Comparison of ENCODE assay signal across 12 mouse cellular contexts in the genomic region with DNA sequence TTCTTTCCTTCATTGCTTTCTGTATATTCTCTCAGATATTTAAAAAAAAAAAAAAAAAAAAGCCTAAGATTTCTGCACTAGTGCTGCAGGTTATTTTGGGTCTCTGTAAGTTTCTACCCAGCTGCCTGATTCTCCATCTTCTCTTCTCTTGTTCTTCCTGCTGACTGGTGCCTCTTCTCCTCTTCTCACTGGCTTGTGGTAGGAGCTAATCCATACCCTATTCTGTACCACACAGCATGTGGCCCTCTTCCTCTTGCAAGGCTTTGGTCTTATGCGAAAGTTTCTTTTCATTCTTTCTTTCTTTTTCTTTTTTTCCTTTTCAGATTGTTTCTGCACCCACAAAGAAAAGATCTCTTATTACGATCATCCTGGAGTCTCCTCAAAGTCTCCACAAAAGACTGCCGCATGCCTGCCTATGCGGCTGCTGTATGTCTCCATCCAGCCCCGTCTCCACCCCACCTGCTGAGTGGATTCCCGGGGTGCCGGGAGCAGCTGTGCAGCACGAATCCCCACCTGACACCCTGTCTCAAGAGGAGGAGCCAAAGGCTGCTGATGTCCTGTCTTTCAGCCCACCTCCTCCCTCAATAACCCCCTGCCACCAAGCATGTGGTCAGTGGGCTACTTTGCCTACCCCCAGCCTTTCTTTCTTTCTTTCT.
DNase-seq lines count a peak whose midpoint lies in the region; ATAC-seq lines count a peak whose summit lies in the region.
"Had no signal": no experiment of that assay in that cellular context is flagged by ENCODE, and none has a peak within 500 bp of the region (broad histone marks: within the 10 kb centered on the region; RNA-seq: fewer than 3 reads in every experiment).

No protein-coding gene starts in this region.

- WGBS in forebrain, embryonic 11.5 days = 3% methylated on average over 8 of the region's 8 CpGs
- WGBS in hindbrain, embryonic 15.5 days = 2% methylated on average over 8 of the region's 8 CpGs
- 3% methylated on average over 8 of the region's 8 CpGs for WGBS in neural tube, embryonic 12.5 days
- WGBS in liver, embryonic 11.5 days = 15% methylated on average over 8 of the region's 8 CpGs

- peaks cover 2% of the 10 kb centered on the region; the same call in 1 of the 2 replicates for H3K27me3 ChIP-seq in forebrain, embryonic 11.5 days (ENCODE audit: control insufficient read depth, insufficient read depth, low read length)
- H3K27me3 ChIP-seq in hindbrain, embryonic 15.5 days = 0 out of 2 replicates have a peak, but pooled peaks cover 2% of the 10 kb centered on the region
- peaks cover 13% of the 10 kb centered on the region for H3K27me3 ChIP-seq in neural tube, embryonic 12.5 days (replicated peaks)
- H3K27me3 ChIP-seq in liver, embryonic 11.5 days (replicated peaks; ENCODE audit: control insufficient read depth, insufficient read depth, low read length) = peaks cover 28% of the 10 kb centered on the region

- H3K4me2 ChIP-seq in forebrain, embryonic 11.5 days (ENCODE audit: low read depth, low read length, severe bottlenecking) = peak overlapping the region; percentile 49
- H3K4me2 ChIP-seq in hindbrain, embryonic 15.5 days = peak overlapping the region; percentile 53
- H3K4me2 ChIP-seq in neural tube, embryonic 12.5 days (replicated peaks) = peak overlapping the region; percentile 48
- H3K4me2 ChIP-seq in liver, embryonic 11.5 days = no peak overlapping the region

- peaks cover 10% of the 10 kb centered on the region; the same call in 1 of the 2 replicates for H3K4me1 ChIP-seq in forebrain, embryonic 11.5 days (replicated peaks; ENCODE audit: control insufficient read depth, insufficient read depth, low read length)
- peaks cover 23% of the 10 kb centered on the region for H3K4me1 ChIP-seq in hindbrain, embryonic 15.5 days (replicated peaks)
- peaks cover 27% of the 10 kb centered on the region; the same call in 1 of the 2 replicates for H3K4me1 ChIP-seq in neural tube, embryonic 12.5 days
- H3K4me1 ChIP-seq in liver, embryonic 11.5 days (replicated peaks; ENCODE audit: control insufficient read depth, insufficient read depth, low read length) = no peaks in the 10 kb centered on the region

- DNase-seq in cerebellum, postnatal 10 days = peak; percentile 43 to 48
- DNase-seq in cerebellum, postnatal 36 days = no peak
- peak; percentile 64 for DNase-seq in forebrain, embryonic 11.5 days (ENCODE audit: low spot score)
- no peak for DNase-seq in T-cell, adult 2 months (ENCODE audit: low spot score)
- no peak for DNase-seq in layer of hippocampus, adult 9-11 months
- DNase-seq in liver, embryonic 11.5 days (ENCODE audit: low spot score) = no peak
- DNase-seq: gastrocnemius, postnatal 36 days; lung, adult 18-20 months had no signal

- peak overlapping the region; percentile 73 for H3K27ac ChIP-seq in forebrain, embryonic 11.5 days (ENCODE audit: low read depth, low read length)
- H3K27ac ChIP-seq in hindbrain, embryonic 15.5 days (replicated peaks) = peak overlapping the region; percentile 83
- peak overlapping the region; percentile 5; the same call in 1 of the 2 replicates for H3K27ac ChIP-seq in neural tube, embryonic 12.5 days
- H3K27ac ChIP-seq in liver, embryonic 11.5 days (ENCODE audit: low read depth, low read length) = no peak overlapping the region

- H3K4me3 ChIP-seq in forebrain, embryonic 11.5 days (ENCODE audit: low read depth, low read length) = peak overlapping the region; percentile 14; the same call in 1 of the 2 replicates
- H3K4me3 ChIP-seq in hindbrain, embryonic 15.5 days = 0 out of 2 replicates have a peak overlapping the region, but pooled peaks have one; percentile 10
- no peak overlapping the region for H3K4me3 ChIP-seq in neural tube, embryonic 12.5 days
- no peak overlapping the region for H3K4me3 ChIP-seq in liver, embryonic 11.5 days (ENCODE audit: low read depth, low read length)

- H3K36me3 ChIP-seq in forebrain, embryonic 11.5 days (ENCODE audit: control insufficient read depth, insufficient read depth, low read length) = no peaks in the 10 kb centered on the region
- no peaks in the 10 kb centered on the region for H3K36me3 ChIP-seq in hindbrain, embryonic 15.5 days
- no peaks in the 10 kb centered on the region for H3K36me3 ChIP-seq in neural tube, embryonic 12.5 days
- no peaks in the 10 kb centered on the region for H3K36me3 ChIP-seq in liver, embryonic 11.5 days (ENCODE audit: control insufficient read depth, insufficient read depth, low read length)
- H3K36me3 ChIP-seq: G1E had no signal

- ATAC-seq in forebrain, embryonic 11.5 days (replicated peaks; ENCODE audit: low FRiP score) = peak; percentile 70; the same call in 1 of the 2 replicates
- peak; percentile 40 for ATAC-seq in hindbrain, embryonic 15.5 days (ENCODE audit: low FRiP score, low read depth)
- peak; percentile 57; the same call in 1 of the 2 replicates for ATAC-seq in neural tube, embryonic 12.5 days (ENCODE audit: low FRiP score, low read depth)
- no peak for ATAC-seq in liver, embryonic 11.5 days (replicated peaks; ENCODE audit: low FRiP score)
- ATAC-seq: intestine, embryonic 16.5 days had no signal

- H3K9me3 ChIP-seq in forebrain, embryonic 11.5 days (ENCODE audit: control insufficient read depth, low read length) = no peaks in the 10 kb centered on the region
- H3K9me3 ChIP-seq in hindbrain, embryonic 15.5 days = no peaks in the 10 kb centered on the region
- no peaks in the 10 kb centered on the region for H3K9me3 ChIP-seq in neural tube, embryonic 12.5 days
- no peaks in the 10 kb centered on the region for H3K9me3 ChIP-seq in liver, embryonic 11.5 days (ENCODE audit: control insufficient read depth, low read length)
- H3K9me3 ChIP-seq: G1E had no signal

- peak overlapping the region; percentile 46; the same call in 1 of the 2 replicates for H3K9ac ChIP-seq in forebrain, embryonic 11.5 days (ENCODE audit: low read length)
- H3K9ac ChIP-seq in hindbrain, embryonic 15.5 days = peak overlapping the region; percentile 23
- H3K9ac ChIP-seq in neural tube, embryonic 12.5 days = peak overlapping the region; percentile 4; the same call in 1 of the 2 replicates
- H3K9ac ChIP-seq in liver, embryonic 11.5 days (ENCODE audit: low read depth, low read length) = no peak overlapping the region

Comparison
In these comparisons a context has a peak if more than half of its experiments do, and no peak if none do; other contexts are left out.
1. DNase-seq: peak in cerebellum, postnatal 10 days (2 of 2) and forebrain, embryonic 11.5 days (single experiment); none in cerebellum, postnatal 36 days (0 of 2), T-cell, adult 2 months (single experiment), layer of hippocampus, adult 9-11 months (single experiment) and liver, embryonic 11.5 days (single experiment).
2. H3K4me3 ChIP-seq: peak in forebrain, embryonic 11.5 days (single experiment) and hindbrain, embryonic 15.5 days (single experiment); none in neural tube, embryonic 12.5 days (single experiment) and liver, embryonic 11.5 days (single experiment).